Mouse (Mus musculus) embryonic fibroblast, embryonic 13.5 days (primary cell): ENCODE results near the gene Mrpl24.

ENCODE experiments used
- CTCF ChIP-seq: IDR thresholded peaks from 2 replicates; pipeline ENCODE4 v1.5.1; 2011; ENCODE audit warnings: mild to moderate bottlenecking, control low read depth, low read length, moderate library complexity, borderline replicate concordance; ENCODE audit not compliant: insufficient read depth
- POLR2A ChIP-seq: IDR thresholded peaks from 2 replicates; pipeline ENCODE4 v1.6.1; 2011; ENCODE audit warnings: low read depth, mild to moderate bottlenecking, control low read depth, low read length, moderate library complexity

DNA sequence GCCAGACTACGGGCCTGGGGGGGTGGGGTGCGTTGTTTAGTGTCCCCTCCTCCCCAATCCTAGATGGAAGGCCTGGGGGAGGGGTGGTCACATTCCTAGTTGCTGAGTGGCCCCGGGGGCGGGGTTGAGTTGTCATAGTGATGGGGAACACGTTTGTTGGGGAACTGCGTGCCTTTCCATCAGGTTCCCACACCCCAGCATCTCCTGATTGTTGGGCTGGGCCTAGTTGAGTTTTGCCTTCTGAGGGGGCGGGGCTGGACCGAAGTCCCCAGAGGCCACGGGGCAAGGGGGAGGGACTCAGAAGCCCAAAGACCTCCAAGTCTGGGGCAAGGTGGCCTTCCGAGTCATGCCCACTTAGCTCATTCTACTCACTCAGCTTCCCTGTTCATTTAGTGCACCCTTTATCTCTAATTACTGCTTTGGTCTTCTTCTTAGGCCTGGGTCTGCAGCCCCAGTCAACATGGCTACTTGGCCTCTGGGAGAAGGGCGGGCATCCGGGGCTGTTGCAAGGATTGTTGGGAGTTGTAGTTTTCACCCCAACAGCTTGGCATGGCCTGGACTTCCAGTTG, 8.6 kb upstream of the Mrpl24 start:
- TF ChIP-seq CTCF (no peak), POLR2A (no peak)
